Mouse (Mus musculus) urinary bladder, postnatal 4 days (tissue): Measurements from ENCODE around the gene Wipf2.
"Not testable (repeated sequence)": the region's sequence is repeated elsewhere in the genome, so short reads cannot be mapped to it uniquely, and the experiment has no call there.

Experiments used
- DNase-seq, 2 experiments: peaks; one replicate each; pipeline ENCODE4 v3.0.0; 2021 to 2022; ENCODE audit warnings: low spot score in 2 of 2

The Wipf2 gene

GRCm38 (mm10) chr11:98930773-98931512 lies 67.5 kb downstream of the Wipf2 start:
- DNase-seq, result no peak

- DNase-seq, result no peak
These were observed 68.3 kb downstream of the Wipf2 start for GRCm38 (mm10) chr11:98931513-98932292.

GRCm38 (mm10) chr11:98932293-98933091 lies 69.1 kb downstream of the Wipf2 start:
- DNase-seq, result no peak

- no peak for DNase-seq
These were observed 69.7 kb downstream of the Wipf2 start for GRCm38 (mm10) chr11:98933151-98933550.

GRCm38 (mm10) chr11:98933847-98934246 lies 70.4 kb downstream of the Wipf2 start:
- DNase-seq, result not testable (repeated sequence)

GRCm38 (mm10) chr11:98934367-98934766 lies 70.9 kb downstream of the Wipf2 start:
- no peak for DNase-seq

- no peak for DNase-seq
These were observed 71.7 kb downstream of the Wipf2 start for GRCm38 (mm10) chr11:98935123-98935522.

- DNase-seq, result peak; percentile 71 to 85
These were observed 72.7 kb downstream of the Wipf2 start for GRCm38 (mm10) chr11:98936170-98936569.

- no peak for DNase-seq
These were observed 73.4 kb downstream of the Wipf2 start for GRCm38 (mm10) chr11:98936606-98937409.

- peak; percentile 90 to 91 for DNase-seq
These were observed 74.0 kb downstream of the Wipf2 start for GRCm38 (mm10) chr11:98937410-98937913.

GRCm38 (mm10) chr11:98937914-98938694 lies 74.7 kb downstream of the Wipf2 start:
- DNase-seq, result peak in 1 of 2 experiments; percentile 66

- no peak for DNase-seq
These were observed 75.3 kb downstream of the Wipf2 start for GRCm38 (mm10) chr11:98938701-98939083.

- no peak for DNase-seq
These were observed 75.9 kb downstream of the Wipf2 start for GRCm38 (mm10) chr11:98939084-98939952.

GRCm38 (mm10) chr11:98939953-98940641 lies 76.7 kb downstream of the Wipf2 start:
- no peak for DNase-seq

- DNase-seq, result no peak
These were observed 77.3 kb downstream of the Wipf2 start for GRCm38 (mm10) chr11:98940776-98941175.

GRCm38 (mm10) chr11:98941341-98941825 lies 77.9 kb downstream of the Wipf2 start:
- DNase-seq, result no peak

GRCm38 (mm10) chr11:98941826-98942550 lies 78.5 kb downstream of the Wipf2 start:
- DNase-seq, result peak; percentile 78 to 80

GRCm38 (mm10) chr11:98942555-98942922 lies 79.1 kb downstream of the Wipf2 start:
- DNase-seq, result no peak
